Mouse (Mus musculus): ENCODE data around the gene Fam131a. TPM values are rescaled to one million over a fixed set of nuclear protein-coding genes. Genes with fewer than 3 reads are reported as not detected.

Fam131a gene
- polyA plus RNA-seq, 1 experiment from 2014 or later = 2.9 TPM

- peak overlapping the region; percentile 21 for H3K4me3 ChIP-seq
These were observed 8.9 kb downstream of the Fam131a start for GRCm38 (mm10) chr16:20701729-20702521.

GRCm38 (mm10) chr16:20702522-20702893, 9.5 kb downstream of the Fam131a start:
- Histone ChIP-seq H3K27ac (replicated peaks) (peak overlapping the region; percentile 77), H3K4me1 (peaks cover 30% of the 10 kb centered on the region), H3K36me3 (replicated peaks) (peaks cover 46% of the 10 kb centered on the region), H3K27me3 (replicated peaks; ENCODE audit: low read depth, poor library complexity, severe bottlenecking) (peaks cover 12% of the 10 kb centered on the region; the same call in 1 of the 2 replicates), H3K9me3 (no peaks in the 10 kb centered on the region), H3K4me3 (peak overlapping the region; percentile 21)
- 5% methylated on average over 8 of the region's 8 CpGs for WGBS
- DNase-seq (ENCODE audit: low spot score) = peak; percentile 85

More at GRCm38 (mm10) chr16:20701729-20702521, 8.9 kb downstream of the Fam131a start:
- Histone ChIP-seq H3K9me3 (no peaks in the 10 kb centered on the region), H3K36me3 (replicated peaks) (peaks cover 40% of the 10 kb centered on the region), H3K27me3 (replicated peaks; ENCODE audit: low read depth, poor library complexity, severe bottlenecking) (peaks cover 17% of the 10 kb centered on the region; the same call in 1 of the 2 replicates), H3K4me1 (peaks cover 30% of the 10 kb centered on the region), H3K27ac (replicated peaks) (peak overlapping the region; percentile 77)
- WGBS = 12% methylated on average over 12 of the region's 12 CpGs
- DNase-seq (ENCODE audit: low spot score) = peak; percentile 60

- peaks cover 6% of the 10 kb centered on the region; the same call in 1 of the 2 replicates for H3K27me3 ChIP-seq (replicated peaks; ENCODE audit: low read depth, poor library complexity, severe bottlenecking)
- no peak for DNase-seq (ENCODE audit: low spot score)
- H3K36me3 ChIP-seq (replicated peaks) = peaks cover 52% of the 10 kb centered on the region
- H3K27ac ChIP-seq (replicated peaks) = no peak overlapping the region
- H3K4me1 ChIP-seq = peaks cover 30% of the 10 kb centered on the region
- no peak overlapping the region for H3K4me3 ChIP-seq
- no peaks in the 10 kb centered on the region for H3K9me3 ChIP-seq
- WGBS = 91% methylated on average over 10 of the region's 10 CpGs
These were observed 10.0 kb downstream of the Fam131a start for GRCm38 (mm10) chr16:20703071-20703470.

- Histone ChIP-seq H3K27me3 (replicated peaks; ENCODE audit: low read depth, poor library complexity, severe bottlenecking) (no peaks in the 10 kb centered on the region), H3K36me3 (replicated peaks) (peaks cover 59% of the 10 kb centered on the region), H3K4me3 (no peak overlapping the region), H3K9me3 (no peaks in the 10 kb centered on the region), H3K27ac (replicated peaks) (no peak overlapping the region), H3K4me1 (peaks cover 30% of the 10 kb centered on the region)
- 94% methylated on average over 6 of the region's 6 CpGs for WGBS
- DNase-seq (ENCODE audit: low spot score) = no peak
These were observed 10.8 kb downstream of the Fam131a start for GRCm38 (mm10) chr16:20703699-20704400.

GRCm38 (mm10) chr16:20705786-20706185, 12.7 kb downstream of the Fam131a start:
- Histone ChIP-seq H3K27ac (replicated peaks) (no peak overlapping the region), H3K9me3 (no peaks in the 10 kb centered on the region), H3K27me3 (replicated peaks; ENCODE audit: low read depth, poor library complexity, severe bottlenecking) (no peaks in the 10 kb centered on the region), H3K4me1 (peaks cover 22% of the 10 kb centered on the region), H3K36me3 (replicated peaks) (peaks cover 79% of the 10 kb centered on the region), H3K4me3 (no peak overlapping the region)
- DNase-seq (ENCODE audit: low spot score) = no peak
- 82% methylated on average over 3 of the region's 3 CpGs for WGBS

GRCm38 (mm10) chr16:20706407-20707055, 13.5 kb downstream of the Fam131a start:
- H3K27me3 ChIP-seq (replicated peaks; ENCODE audit: low read depth, poor library complexity, severe bottlenecking) = no peaks in the 10 kb centered on the region
- no peaks in the 10 kb centered on the region for H3K9me3 ChIP-seq
- H3K27ac ChIP-seq (replicated peaks) = no peak overlapping the region
- peaks cover 86% of the 10 kb centered on the region for H3K36me3 ChIP-seq (replicated peaks)
- H3K4me1 ChIP-seq = peaks cover 18% of the 10 kb centered on the region
- no peak for DNase-seq (ENCODE audit: low spot score)
- no peak overlapping the region for H3K4me3 ChIP-seq
- WGBS = 91% methylated on average over 2 of the region's 2 CpGs

- Histone ChIP-seq H3K36me3 (replicated peaks) (peaks cover 99% of the 10 kb centered on the region), H3K4me1 (peaks cover 5% of the 10 kb centered on the region), H3K27me3 (replicated peaks; ENCODE audit: low read depth, poor library complexity, severe bottlenecking) (no peaks in the 10 kb centered on the region), H3K4me3 (no peak overlapping the region), H3K9me3 (no peaks in the 10 kb centered on the region), H3K27ac (replicated peaks) (no peak overlapping the region)
- no peak for DNase-seq (ENCODE audit: low spot score)
- 93% methylated on average over 21 of the region's 21 CpGs for WGBS
These were observed 15.3 kb downstream of the Fam131a start for GRCm38 (mm10) chr16:20708220-20708938.

- Histone ChIP-seq H3K4me1 (peaks cover 11% of the 10 kb centered on the region), H3K4me3 (no peak overlapping the region), H3K9me3 (no peaks in the 10 kb centered on the region), H3K27me3 (replicated peaks; ENCODE audit: low read depth, poor library complexity, severe bottlenecking) (no peaks in the 10 kb centered on the region), H3K27ac (replicated peaks) (no peak overlapping the region), H3K36me3 (replicated peaks) (peaks cover 95% of the 10 kb centered on the region)
- 74% methylated on average over 19 of the region's 19 CpGs for WGBS
- DNase-seq (ENCODE audit: low spot score) = peak; percentile 82
These were observed 16.1 kb downstream of the Fam131a start for GRCm38 (mm10) chr16:20708939-20709734.

- Histone ChIP-seq H3K36me3 (replicated peaks) (peaks cover 83% of the 10 kb centered on the region), H3K4me1 (peaks cover 23% of the 10 kb centered on the region)
- WGBS = 92% methylated on average over 11 of the region's 11 CpGs
These were observed 17.3 kb downstream of the Fam131a start for GRCm38 (mm10) chr16:20710370-20710769.

GRCm38 (mm10) chr16:20710810-20711209, 17.8 kb downstream of the Fam131a start:
- no peak for DNase-seq (ENCODE audit: low spot score)
- Histone ChIP-seq H3K4me3 (no peak overlapping the region), H3K27ac (replicated peaks) (no peak overlapping the region), H3K4me1 (peaks cover 27% of the 10 kb centered on the region), H3K9me3 (no peaks in the 10 kb centered on the region), H3K36me3 (replicated peaks) (peaks cover 79% of the 10 kb centered on the region), H3K27me3 (replicated peaks; ENCODE audit: low read depth, poor library complexity, severe bottlenecking) (no peaks in the 10 kb centered on the region; the same call in 1 of the 2 replicates)
- WGBS = 89% methylated on average over 4 of the region's 4 CpGs

More at GRCm38 (mm10) chr16:20710370-20710769, 17.3 kb downstream of the Fam131a start:
- Histone ChIP-seq H3K4me3 (no peak overlapping the region), H3K27me3 (replicated peaks; ENCODE audit: low read depth, poor library complexity, severe bottlenecking) (no peaks in the 10 kb centered on the region; the same call in 1 of the 2 replicates), H3K27ac (replicated peaks) (no peak overlapping the region), H3K9me3 (no peaks in the 10 kb centered on the region)
- no peak for DNase-seq (ENCODE audit: low spot score)

GRCm38 (mm10) chr16:20712190-20712589, 19.1 kb downstream of the Fam131a start:
- Histone ChIP-seq H3K9me3 (no peaks in the 10 kb centered on the region), H3K4me3 (no peak overlapping the region), H3K27me3 (replicated peaks; ENCODE audit: low read depth, poor library complexity, severe bottlenecking) (no peaks in the 10 kb centered on the region; the same call in 1 of the 2 replicates), H3K36me3 (replicated peaks) (peaks cover 65% of the 10 kb centered on the region), H3K27ac (replicated peaks) (no peak overlapping the region), H3K4me1 (peaks cover 40% of the 10 kb centered on the region)
- DNase-seq (ENCODE audit: low spot score) = no peak
- WGBS = 79% methylated on average over 9 of the region's 9 CpGs
